Mouse (Mus musculus): ENCODE measurements around the gene Gm17662. TPM values are rescaled to one million over a fixed set of nuclear protein-coding genes. Genes with fewer than 3 reads are reported as not detected.

Gm17662 gene
- not detected for total RNA-seq (2021)
- long read RNA-seq, result 0 reads

DNA sequence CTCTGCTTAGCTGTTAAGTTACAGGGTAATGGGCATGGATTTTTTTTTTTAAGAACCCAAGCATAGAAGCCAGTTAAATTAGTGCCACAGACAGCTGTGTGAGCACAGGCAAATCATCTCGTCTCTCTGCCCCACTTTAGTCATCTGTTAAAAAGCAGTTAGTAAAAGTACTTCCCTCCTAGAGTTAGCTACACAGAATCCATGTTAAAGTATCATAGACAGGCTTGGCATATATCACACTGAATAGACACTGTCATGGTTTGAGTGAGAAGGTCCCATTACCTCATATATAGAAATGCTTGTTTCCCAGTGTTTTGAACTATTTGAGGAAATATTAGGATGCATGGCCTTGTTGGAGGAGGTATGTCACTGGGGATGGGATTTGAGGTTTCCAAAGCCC, at the start of gene Gm17662:
Gm17662 (plus strand) TSS at position 301 of the 400 bp plus-strand sequence.
- DNase-seq (ENCODE audit: low spot score in 2 of 2), result no peak

DNA sequence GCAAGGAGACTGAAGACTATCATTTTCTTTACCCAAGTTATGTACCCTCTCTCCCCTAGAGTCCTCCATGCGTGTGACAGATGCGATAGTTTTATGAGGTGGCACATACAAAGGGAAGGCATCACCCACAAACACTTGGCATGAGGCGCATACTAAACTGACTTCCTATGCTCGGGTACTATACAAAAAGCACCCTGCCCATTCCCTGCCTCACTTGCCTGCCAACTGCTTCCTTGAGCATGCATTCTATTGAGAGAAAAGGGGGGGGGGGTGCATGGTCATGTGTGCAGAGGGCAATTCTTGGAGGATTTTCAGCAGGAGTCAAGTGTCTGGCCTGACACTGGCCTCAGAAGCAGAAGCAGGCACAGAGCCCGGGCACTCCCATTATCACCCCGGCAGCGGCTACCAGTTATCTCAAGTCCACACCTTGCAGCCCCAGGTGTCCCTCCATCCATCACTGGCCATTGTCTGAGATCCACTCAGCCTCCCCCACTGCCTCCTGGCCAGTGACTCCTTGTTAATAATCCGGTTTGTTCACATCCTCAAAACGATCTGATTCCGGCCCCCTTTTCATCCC, 46.3 kb upstream of the Gm17662 start:
- DNase-seq (ENCODE audit: low spot score in 2 of 2), result no peak

DNA sequence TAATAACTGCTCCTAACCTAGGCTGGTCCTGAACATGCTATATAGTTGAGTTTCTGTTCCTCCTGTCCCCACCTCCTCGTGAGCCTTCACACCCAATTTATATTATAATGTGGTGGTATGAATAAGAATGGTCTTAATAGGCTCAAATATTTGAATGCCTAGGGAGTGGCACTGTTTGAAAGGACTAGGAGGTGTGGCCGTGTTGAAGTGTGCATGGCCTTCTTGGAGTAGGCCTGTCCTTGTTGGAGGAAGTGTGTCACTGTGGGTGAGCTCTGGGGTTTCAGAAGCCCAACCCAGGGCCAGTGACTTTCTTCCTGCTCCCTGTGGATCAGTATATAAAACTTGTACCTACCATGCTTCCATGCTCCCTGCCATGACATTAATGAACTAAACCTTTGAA, 43.5 kb upstream of the Gm17662 start:
- DNase-seq (ENCODE audit: low spot score in 2 of 2), result no peak

DNA sequence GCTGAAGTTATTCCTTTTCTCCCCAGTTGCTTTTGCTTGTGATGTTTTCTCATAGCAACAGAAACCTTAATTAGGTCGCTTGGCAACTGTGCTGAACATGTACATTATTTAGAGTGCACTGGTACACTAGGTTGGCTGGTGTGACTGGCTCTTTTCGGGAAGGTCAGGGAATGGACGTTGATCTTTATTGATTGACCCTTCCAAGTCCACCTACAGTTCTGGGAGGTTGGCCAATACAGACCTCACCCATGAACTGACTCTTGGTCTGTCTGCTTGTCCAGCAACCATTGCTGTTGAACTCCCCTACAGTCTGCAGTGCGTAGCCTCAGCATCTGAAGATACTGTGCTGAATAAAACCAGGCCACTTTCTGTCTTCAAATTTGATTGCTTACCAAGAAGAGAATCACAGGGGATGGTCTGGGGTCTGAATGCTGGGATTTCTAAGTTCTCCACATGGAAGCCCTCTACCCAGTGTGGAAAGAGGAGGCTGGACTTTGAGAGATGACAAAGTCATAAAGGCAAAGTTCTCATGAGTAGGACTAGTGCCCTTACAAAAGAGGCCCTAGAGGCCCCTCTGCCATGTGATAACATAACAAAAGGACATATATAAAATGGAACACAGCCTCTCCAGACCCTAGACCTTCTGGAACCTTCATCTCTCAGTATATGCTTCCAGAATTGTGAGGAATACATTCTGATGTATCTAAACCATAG, 40.5 kb upstream of the Gm17662 start:
- DNase-seq (ENCODE audit: low spot score in 2 of 2), result no peak

DNA sequence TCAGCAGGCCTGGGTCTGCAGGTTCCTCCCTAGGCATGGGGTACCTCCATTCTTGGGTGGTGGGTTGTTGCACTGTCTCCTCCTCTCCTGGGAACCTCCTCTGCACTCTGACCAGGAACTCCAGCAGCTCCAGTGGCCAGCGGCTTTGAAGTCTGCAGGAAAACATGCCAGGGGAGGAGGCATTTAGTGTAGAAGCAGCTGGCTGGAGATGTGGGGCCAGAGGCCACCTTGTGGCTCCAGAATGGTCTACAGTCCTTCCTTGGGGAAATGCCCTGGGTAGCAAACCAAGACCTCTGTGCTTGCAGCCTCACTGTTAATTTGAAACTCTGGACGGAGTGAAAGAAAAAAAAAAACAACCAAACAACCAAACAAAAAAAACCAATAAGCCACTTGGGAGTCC, 39.6 kb upstream of the Gm17662 start:
- DNase-seq (ENCODE audit: low spot score in 2 of 2), result no peak

DNA sequence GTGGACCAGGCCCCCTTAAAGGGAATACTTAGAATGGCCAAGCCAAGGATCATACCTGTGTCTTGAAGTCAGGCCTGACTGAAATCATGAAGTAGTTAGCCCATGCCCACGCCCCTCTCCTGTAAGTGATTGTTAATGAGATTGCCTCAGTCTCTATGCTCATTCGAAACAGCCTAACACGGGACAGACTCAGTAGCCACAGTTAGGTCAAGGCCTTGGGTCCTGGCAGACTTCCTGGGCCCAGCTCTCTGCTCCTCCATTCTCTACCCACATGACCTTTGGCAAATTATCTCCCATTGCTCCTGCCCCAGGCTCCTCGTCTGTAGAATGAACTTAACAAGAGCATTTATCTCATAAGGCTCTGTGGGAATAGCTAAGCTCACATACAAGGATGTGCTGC, 38.1 kb upstream of the Gm17662 start:
- no peak for DNase-seq (ENCODE audit: low spot score in 2 of 2)

DNA sequence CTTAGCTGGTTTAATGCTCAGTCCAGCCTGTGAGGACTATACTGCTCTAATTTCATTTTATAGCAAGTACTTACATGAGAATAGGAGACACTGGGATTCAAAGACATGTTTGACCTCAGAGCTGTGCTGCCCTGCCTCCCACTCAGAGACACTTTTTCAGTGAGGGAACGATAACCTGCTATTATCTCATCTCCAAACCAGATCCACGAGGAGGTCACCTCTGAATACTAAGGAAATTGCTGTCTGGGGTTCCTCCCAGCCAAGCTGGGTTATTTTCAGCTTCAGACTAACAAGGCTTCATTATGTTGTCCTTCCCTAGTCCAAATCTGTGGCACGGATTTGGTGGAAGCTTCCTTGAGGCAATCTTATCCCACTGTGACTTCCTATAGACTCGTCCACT, 37.2 kb upstream of the Gm17662 start:
- DNase-seq (ENCODE audit: low spot score in 2 of 2), result no peak

DNA sequence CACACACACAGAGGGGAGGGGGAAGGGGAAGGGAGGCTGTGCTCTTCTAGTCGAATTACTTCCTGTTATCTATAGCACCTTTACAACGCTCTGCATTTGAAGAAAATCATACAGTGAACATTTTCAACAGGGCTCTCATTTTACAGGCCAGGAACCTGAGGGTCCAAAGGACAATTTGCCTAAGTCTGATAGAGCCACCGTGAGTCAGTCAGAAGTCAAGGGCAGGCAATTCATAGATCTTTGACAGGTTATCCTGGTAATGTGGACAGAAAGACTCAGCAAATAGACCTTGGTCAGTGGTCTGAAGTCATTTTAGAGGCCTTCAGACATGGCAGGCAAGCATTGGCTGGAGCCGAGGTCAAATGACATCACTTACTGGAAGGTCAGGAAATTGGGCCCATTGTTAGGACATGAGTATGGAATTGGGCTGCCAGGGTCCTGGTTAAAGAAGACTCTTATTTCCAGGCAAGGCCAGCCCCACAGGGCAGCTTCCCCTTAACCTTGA, 33.5 kb upstream of the Gm17662 start:
- no peak for DNase-seq (ENCODE audit: low spot score in 2 of 2)

DNA sequence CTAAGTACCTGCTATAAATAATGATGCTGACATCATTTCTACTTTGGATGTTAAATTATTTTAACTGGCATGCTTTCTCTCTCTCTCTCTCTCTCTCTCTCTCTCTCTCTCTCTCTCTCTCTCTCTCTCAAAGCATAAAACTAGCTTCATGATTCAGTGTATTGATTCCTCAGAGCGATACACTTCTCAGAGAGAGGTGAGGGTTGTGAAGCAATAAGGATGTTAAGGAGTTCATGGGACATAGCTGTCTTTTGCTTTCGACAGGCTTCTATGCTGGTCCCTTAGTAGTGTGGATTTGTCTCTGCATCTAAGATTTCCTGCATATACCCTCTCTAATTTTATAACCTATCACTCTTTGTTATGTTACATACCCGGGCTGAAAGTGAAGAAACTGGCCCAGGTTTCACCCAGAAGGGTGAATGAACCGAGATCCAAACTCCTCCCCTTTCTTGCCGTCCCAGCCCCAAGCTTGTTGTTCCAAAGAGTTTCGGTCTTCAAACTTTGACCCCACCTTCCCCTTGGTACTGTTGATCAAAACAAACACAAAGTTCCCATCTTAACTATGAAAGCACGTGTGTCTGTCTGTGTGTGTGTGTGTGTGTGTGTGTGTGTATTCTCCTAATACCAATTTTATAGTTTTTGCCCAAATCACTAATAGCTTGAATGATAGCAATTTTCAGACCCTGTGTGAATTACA, 32.6 kb upstream of the Gm17662 start:
- DNase-seq (ENCODE audit: low spot score in 2 of 2), result no peak

DNA sequence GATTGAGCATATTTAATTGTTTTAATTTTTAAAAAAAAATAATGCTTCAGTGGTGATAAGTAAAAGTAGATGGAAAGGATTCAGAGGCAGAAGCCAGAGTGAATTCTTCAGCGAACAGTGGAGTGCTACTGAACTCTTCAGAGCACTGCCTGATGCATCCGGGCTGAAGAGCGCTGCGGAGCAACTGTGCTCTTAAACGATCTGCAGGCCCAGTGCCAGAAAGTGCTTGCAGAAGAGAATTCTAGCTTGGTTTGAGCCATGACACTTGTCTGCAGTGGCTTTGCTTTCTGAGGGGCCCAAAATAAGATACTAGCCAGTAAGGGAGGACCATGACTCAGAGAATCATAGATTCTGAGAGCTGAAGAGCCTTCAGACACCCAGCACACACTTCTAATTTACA, 28.2 kb upstream of the Gm17662 start:
- DNase-seq (ENCODE audit: low spot score in 2 of 2), result peak; percentile 8 to 39

DNA sequence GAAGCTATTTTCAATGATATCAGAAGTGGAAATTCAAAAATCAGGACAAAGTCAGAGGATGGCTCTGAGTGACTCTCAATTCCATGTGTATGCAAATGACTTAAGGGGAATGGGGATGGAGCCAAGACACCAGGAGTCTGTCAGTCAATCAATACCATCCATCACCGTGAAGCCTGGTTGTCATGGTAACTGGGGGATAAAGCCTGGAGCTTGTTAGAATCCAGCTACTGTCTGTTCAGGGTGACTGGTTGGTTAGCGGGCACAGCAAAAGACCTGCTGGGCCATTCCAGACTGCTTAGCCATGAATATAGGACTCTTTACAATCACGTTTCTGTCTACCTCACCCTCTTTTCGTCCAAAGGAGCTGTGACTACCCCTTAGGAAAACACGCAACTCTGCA, 22.0 kb upstream of the Gm17662 start:
- DNase-seq (ENCODE audit: low spot score in 2 of 2), result peak; percentile 25 to 47

DNA sequence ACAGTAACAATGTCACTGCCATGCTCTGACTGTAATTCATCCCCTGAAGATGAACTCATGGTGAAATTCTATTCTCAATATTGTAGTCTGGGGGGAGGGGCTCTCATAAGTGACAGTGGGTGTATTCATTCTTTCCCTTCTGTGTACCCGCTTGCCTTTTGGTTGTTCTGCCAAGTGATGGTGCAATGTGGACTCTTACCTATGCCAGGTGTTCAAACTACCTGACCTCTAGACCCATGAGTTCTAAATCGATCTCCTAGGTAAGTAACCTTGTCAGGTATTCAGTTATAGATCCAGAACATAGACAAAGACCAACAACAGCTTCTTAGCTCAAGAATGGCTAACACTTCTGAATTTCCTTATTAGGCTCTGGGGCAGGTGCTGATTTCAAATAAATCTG, 18.8 kb upstream of the Gm17662 start:
- no peak for DNase-seq (ENCODE audit: low spot score in 2 of 2)

DNA sequence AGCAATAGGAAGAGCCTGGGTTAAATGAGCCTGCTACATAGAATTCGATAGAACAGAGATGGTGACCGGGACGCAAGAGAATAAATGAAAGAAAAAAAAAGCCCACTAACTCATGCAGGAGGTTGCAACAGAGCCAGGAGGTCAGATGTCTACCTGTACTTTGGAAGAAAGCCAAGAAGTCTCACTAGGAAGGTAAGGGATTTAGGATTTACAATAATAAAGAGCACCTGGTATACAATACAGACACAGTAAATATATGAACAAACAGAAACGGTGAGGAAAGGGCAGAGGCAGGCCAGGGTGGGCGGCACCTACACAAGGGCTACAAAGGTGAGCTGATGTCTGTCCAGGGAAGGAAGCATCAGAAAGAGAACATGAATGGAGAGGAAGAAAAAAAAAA, 14.9 kb upstream of the Gm17662 start:
- no peak for DNase-seq (ENCODE audit: low spot score in 2 of 2)

DNA sequence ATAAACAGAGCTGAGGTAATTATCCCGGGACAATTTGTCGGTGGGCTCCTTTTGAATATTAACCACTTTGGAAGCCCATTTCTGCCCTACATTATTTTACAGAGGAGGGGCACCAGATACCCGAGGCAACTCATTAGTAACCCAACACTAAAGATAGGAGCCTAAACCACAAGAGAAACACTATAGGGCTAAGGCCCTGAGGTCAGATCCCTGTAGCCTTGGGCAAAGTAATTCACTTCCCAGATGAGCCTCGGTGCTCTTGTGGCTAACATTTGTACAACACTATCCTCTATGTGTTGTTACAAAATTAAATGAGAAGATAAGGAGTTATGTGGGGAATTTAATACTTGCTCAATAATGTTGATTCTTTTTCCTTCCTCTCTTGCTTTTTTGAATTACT, 13.6 kb upstream of the Gm17662 start:
- no peak for DNase-seq (ENCODE audit: low spot score in 2 of 2)

DNA sequence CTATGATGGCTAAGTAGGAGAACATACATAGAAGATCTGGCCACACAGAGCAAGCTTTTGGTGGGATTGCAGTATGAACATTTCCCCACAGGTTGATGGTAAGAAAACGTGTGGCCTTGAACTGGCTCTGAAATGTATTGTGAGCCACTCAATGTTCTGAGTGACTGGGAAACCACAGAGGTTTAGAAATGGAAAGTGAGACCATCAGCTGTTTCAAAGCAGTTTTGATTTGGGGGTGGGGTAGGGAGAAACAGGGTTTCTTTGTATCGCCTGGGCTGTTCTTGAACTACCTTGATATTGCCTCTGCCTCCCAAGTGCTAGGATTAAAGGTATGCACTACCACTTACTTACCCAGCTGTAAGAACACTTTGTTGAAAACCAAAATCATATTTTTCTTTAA, 1.9 kb upstream of the Gm17662 start:
- DNase-seq (ENCODE audit: low spot score in 2 of 2), result no peak

DNA sequence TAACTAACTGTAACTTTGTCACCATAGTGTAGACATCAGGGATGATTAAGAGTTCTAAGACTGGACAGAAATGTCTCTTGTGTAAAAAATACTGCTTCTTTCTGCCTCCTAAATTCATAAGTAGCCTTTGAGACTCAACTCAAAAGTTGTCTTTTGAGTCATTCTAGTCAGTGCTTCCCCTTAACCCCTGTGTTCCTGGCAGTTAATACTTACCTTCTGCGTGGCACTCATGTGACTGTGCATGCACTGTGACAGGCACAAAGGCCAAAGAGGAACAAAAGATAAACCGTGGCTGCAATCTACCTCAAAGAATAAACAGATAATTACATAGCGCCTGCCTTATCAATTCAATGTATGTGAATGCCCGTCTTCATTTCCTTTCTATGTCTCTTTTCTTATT, 694 bp downstream of the Gm17662 start:
- DNase-seq (ENCODE audit: low spot score in 2 of 2), result no peak

DNA sequence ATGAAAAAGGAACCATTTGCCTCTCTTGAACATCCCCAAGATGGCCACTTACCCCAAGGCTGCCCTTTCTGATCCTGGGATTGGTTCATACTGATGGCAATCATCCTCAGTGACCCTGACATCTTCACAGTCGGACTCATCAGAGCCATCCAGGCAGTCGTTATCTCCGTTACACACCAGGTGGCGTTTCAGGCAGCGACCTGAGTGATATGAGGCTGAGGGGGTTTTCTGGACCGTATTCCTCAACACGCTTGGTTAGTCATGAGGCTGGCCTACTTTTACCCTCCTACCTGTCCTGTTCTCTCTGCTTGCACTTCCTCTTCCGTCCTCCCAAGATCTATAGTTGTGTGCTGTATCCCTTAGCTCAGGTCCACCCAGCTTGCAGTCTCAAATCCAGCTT, 4.1 kb downstream of the Gm17662 start:
- DNase-seq (ENCODE audit: low spot score in 2 of 2), result no peak

DNA sequence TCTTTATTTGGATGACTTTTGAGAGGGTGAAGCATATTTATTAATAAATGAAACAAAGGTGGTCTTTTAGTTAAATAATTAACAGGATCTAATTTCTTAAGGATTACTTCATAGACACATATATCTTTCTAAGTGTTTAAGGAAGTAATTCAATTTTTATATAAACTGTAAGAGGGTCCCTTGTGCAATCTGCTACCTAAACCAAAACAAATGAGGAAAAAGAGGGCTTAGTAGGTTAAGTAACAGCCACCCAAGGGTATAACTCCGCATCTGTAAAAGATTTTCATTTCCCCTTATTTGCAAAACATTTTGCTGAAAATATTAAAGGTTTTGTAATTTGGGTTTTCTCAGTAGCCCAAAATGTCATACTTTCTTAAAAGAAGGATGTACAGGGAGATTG, 7.3 kb downstream of the Gm17662 start:
- no peak for DNase-seq (ENCODE audit: low spot score in 2 of 2)

DNA sequence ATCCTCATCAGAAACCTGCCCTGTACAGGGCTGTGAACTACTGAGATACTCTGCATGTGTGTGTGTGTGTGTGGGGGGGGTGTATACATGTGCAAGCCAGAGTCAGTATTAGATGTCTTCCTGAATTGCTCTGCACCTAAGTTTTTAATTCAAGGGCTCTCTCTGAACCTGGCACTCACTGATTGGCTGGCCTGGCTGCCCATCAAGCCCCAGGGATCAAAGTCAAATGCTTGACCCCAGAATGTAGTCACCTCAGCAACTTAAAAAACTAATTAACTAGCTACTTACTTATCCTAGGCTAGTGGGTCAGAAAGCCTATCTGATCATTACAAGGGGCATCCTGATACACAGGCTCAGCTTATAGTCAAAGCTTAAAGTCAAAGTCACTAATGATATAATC, 12.5 kb downstream of the Gm17662 start:
- DNase-seq (ENCODE audit: low spot score in 2 of 2), result no peak

DNA sequence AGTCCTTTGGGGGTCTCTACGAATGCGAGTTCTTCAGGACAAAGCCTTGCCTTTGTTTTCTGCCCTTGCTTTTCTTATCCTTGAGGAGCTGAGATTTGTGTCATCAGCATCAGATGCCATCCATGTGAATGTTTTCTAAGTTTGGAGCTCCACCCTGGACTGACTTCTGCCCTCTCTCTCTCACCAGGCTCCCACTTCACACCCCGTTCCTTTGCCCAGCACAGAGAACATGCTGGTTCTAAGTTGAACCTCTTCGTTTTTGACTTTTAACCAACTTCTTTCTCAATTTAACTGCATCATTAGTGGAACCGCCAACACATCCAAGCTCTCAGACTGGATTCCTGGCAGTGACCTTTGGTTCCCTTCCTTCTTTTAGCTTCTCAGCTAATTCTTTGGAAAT, 13.1 kb downstream of the Gm17662 start:
- no peak for DNase-seq (ENCODE audit: low spot score in 2 of 2)

DNA sequence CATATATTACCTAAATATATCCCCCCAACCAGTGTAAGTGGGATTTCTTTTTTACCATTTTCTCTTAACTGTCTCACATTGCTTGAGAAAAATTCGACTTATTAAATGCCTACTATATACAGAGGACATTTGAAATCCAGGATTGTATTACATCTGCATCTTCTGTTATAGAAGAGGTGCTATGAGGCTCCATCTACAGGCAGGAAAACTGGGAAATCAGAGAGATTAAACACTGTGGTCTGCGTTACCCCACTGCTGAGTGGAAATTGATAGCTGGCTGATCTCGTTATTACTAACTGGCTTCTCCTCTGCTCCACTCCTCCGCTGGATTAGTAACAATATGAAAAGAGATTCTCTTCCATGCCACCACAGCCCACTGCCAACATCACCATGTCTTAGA, 18.7 kb downstream of the Gm17662 start:
- no peak for DNase-seq (ENCODE audit: low spot score in 2 of 2)

DNA sequence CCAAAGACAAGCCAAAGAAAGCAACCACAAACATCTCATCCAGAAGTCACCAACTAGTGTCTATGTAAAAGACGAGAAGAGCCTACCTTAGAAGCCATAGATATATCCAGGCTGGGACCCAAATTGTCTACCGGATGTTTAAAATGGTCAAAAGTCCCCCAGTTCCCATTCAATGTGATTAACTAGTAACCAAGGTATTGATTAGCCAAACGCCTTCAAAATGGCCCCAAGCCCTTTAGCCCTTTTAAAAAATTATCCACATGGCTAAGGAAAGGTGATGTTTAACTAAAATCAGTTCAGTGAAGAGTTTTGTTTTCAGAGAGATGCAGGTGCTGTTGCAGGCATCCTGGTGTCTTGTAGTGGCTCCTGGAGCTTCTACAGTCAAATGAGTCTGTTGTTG, 19.2 kb downstream of the Gm17662 start, which contains the start of gene C8a:
C8a (minus strand) TSS at position 76 of the 400 bp plus-strand sequence.
- DNase-seq (ENCODE audit: low spot score in 2 of 2), result no peak
